Mouse (Mus musculus): Measurements from ENCODE around the gene Prss56.

GRCm38 (mm10) chr1:87174006-87174955 is 8.8 kb upstream of the Prss56 start:
- TF ChIP-seq CTCF (IDR thresholded peaks at IDR 0.05; ENCODE audit: low read depth) = peak; percentile 73
- TF ChIP-seq EP300 (IDR thresholded peaks at IDR 0.05; ENCODE audit: low read depth) = no peak
